Mouse (Mus musculus): Measurements from ENCODE around the gene Fbxo17. TPM values are rescaled to one million over a fixed set of nuclear protein-coding genes. Genes with fewer than 3 reads are reported as not detected.
"Not testable (repeated sequence)": the region's sequence is repeated elsewhere in the genome, so short reads cannot be mapped to it uniquely, and the experiment has no call there.

The Fbxo17 gene
- polyA plus RNA-seq, 1 experiment from 2014 or later, result 3.0 TPM

DNA sequence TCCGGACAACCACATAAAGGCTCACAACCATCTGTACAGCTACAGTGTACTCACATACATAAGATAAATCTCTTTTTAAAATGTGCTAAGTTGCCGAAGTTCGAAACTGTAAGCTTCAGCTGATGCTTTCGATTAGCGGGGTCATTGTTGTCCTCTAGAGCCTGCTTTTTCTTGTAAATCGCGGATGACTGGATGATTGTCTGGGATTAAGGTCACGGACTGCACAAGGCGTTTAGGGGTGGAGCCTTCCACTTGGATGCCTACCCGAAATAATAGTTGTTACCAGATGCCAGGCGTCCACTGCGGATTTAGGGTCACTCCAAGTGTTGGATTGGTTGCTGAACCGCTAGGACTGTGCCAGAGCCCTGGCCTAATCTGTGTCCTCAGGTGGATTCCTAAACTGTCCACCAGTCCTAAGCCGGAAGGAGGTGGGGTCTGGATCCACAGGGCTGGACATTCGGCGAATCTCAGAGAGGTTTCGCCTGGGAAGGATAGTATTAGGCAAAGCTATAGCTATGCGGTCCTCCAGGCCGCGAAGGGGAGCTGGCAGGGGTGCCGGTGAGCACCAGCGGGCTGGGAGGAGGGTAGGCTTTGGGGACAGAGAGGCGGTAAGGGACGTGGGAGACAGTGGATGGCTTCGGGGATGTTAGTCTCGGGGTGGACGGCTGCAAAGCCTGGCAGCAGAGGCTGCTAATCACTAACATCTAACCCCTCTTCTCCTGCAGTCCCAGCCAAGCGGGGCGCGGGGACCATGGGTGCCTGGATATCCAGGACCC, 23.9 kb upstream of the Fbxo17 start, which contains the start of gene Fbxo27:
Gene Fbxo27, plus strand, starts transcription at position 305 of the 776 bp plus-strand sequence.
- Histone ChIP-seq H3K36me3 (ENCODE audit: control insufficient read depth, insufficient read depth, low read length) (no peaks in the 10 kb centered on the region), H3K9ac (ENCODE audit: low read length) (peak within 1 kb of the TSS; percentile 55), H3K4me2 (ENCODE audit: low read length) (peak within 1 kb of the TSS; percentile 90), H3K27ac (ENCODE audit: low read depth, low read length) (no peak within 1 kb of the TSS), H3K4me3 (ENCODE audit: low read depth, low read length) (peak within 1 kb of the TSS; percentile 46), H3K4me1 (ENCODE audit: control insufficient read depth, insufficient read depth, low read length) (peaks cover 7% of the 10 kb centered on the region; the same call in 1 of the 2 replicates), H3K27me3 (replicated peaks; ENCODE audit: control insufficient read depth, insufficient read depth, low read length) (peaks cover 20% of the 10 kb centered on the region; the same call in 1 of the 2 replicates), H3K9me3 (replicated peaks; ENCODE audit: control insufficient read depth, low read length) (no peaks in the 10 kb centered on the region)
- ATAC-seq (peak; percentile 46), DNase-seq (ENCODE audit: low spot score) (peak; percentile 17)
- WGBS, result 16% methylated on average over 29 of the region's 30 CpGs

DNA sequence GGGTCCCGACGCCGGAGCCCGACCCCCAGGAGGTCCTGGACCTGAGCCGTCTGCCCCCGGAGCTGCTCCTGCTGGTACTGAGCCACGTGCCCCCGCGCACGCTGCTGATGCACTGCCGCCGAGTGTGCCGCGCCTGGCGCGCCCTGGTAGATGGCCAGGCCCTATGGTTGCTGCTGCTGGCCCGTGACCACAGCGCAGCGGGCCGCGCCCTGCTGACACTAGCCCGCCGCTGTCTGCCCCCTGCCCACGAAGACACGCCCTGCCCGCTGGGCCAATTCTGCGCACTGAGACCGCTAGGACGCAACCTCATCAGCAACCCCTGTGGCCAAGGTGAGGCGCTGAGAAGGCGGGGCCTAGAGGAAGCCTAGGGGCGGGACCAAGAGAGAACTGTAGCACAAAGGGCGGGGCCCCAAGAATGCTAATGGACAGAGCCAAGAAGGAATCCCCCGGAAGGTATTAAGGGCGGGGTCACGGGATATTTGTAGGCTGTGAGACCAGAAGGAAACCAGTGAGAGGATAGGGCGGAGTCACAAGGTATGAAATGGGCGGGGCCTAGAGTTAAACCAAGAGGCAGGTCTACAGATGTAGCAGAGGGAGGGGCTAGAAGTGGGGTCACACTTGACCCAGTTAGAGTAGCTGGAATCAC, 23.2 kb upstream of the Fbxo17 start:
- Histone ChIP-seq H3K9ac (ENCODE audit: low read length) (peak overlapping the region; percentile 55), H3K4me2 (ENCODE audit: low read length) (peak overlapping the region; percentile 90), H3K4me3 (ENCODE audit: low read depth, low read length) (peak overlapping the region; percentile 46), H3K4me1 (ENCODE audit: control insufficient read depth, insufficient read depth, low read length) (peaks cover 7% of the 10 kb centered on the region; the same call in 1 of the 2 replicates), H3K27ac (ENCODE audit: low read depth, low read length) (no peak overlapping the region), H3K27me3 (replicated peaks; ENCODE audit: control insufficient read depth, insufficient read depth, low read length) (peaks cover 20% of the 10 kb centered on the region; the same call in 1 of the 2 replicates), H3K9me3 (replicated peaks; ENCODE audit: control insufficient read depth, low read length) (no peaks in the 10 kb centered on the region), H3K36me3 (ENCODE audit: control insufficient read depth, insufficient read depth, low read length) (no peaks in the 10 kb centered on the region)
- ATAC-seq (peak; percentile 81), DNase-seq (ENCODE audit: low spot score) (peak; percentile 70)
- under 1% methylated on average over 38 of the region's 38 CpGs for WGBS

GRCm38 (mm10) chr7:28694423-28694822, 22.2 kb upstream of the Fbxo17 start:
- no peak overlapping the region for H3K9ac ChIP-seq (ENCODE audit: low read length)
- H3K4me2 ChIP-seq (ENCODE audit: low read length), result no peak overlapping the region
- H3K36me3 ChIP-seq (ENCODE audit: control insufficient read depth, insufficient read depth, low read length), result no peaks in the 10 kb centered on the region
- peaks cover 20% of the 10 kb centered on the region; the same call in 1 of the 2 replicates for H3K27me3 ChIP-seq (replicated peaks; ENCODE audit: control insufficient read depth, insufficient read depth, low read length)
- peaks cover 7% of the 10 kb centered on the region; the same call in 1 of the 2 replicates for H3K4me1 ChIP-seq (ENCODE audit: control insufficient read depth, insufficient read depth, low read length)
- no peak overlapping the region for H3K27ac ChIP-seq (ENCODE audit: low read depth, low read length)
- H3K4me3 ChIP-seq (ENCODE audit: low read depth, low read length), result no peak overlapping the region
- H3K9me3 ChIP-seq (replicated peaks; ENCODE audit: control insufficient read depth, low read length), result no peaks in the 10 kb centered on the region
- WGBS, result 4% methylated on average over 14 of the region's 14 CpGs
- ATAC-seq (no peak), DNase-seq (ENCODE audit: low spot score) (no peak)

DNA sequence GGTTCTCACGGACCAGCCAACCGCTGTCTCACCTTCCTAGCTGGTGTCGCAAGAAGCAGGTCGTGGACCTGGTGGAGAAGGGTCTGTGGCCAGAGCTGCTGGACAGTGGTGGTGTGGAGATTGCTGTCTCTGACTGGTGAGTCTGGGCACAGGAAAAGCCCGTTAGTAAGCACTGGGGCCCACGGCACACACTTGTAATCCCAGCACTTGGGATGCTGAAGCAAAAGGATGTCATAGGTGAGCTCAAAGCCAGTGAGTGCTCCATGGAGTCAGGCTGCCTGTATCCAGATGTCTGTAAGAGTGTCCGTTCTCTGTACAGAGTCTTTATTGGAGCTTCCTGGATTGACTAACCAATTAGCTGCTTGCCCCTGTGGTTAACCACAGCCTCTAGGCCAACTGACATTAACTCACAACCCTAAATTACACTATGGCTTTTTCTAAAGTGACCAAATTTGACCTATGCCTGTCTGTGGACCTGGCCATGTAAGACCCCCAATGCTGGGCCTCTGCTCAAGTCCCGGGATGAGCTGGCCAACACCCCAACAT, 21.6 kb upstream of the Fbxo17 start:
- ATAC-seq, result no peak
- no peak overlapping the region for H3K27ac ChIP-seq (ENCODE audit: low read depth, low read length)
- DNase-seq (ENCODE audit: low spot score), result no peak

GRCm38 (mm10) chr7:28697277-28697676, 19.3 kb upstream of the Fbxo17 start:
- Histone ChIP-seq H3K4me1 (ENCODE audit: control insufficient read depth, insufficient read depth, low read length) (peaks cover 7% of the 10 kb centered on the region; the same call in 1 of the 2 replicates), H3K9me3 (replicated peaks; ENCODE audit: control insufficient read depth, low read length) (no peaks in the 10 kb centered on the region), H3K27ac (ENCODE audit: low read depth, low read length) (no peak overlapping the region), H3K9ac (ENCODE audit: low read length) (no peak overlapping the region), H3K4me3 (ENCODE audit: low read depth, low read length) (no peak overlapping the region), H3K27me3 (replicated peaks; ENCODE audit: control insufficient read depth, insufficient read depth, low read length) (peaks cover 20% of the 10 kb centered on the region; the same call in 1 of the 2 replicates), H3K36me3 (ENCODE audit: control insufficient read depth, insufficient read depth, low read length) (no peaks in the 10 kb centered on the region), H3K4me2 (ENCODE audit: low read length) (no peak overlapping the region)
- DNase-seq (ENCODE audit: low spot score) (no peak), ATAC-seq (no peak)
- WGBS, result 92% methylated on average over 11 of the region's 11 CpGs

More for the DNA sequence above, 21.6 kb upstream of the Fbxo17 start:
- H3K27me3 ChIP-seq (replicated peaks; ENCODE audit: control insufficient read depth, insufficient read depth, low read length), result peaks cover 20% of the 10 kb centered on the region; the same call in 1 of the 2 replicates
- 50% methylated on average over 8 of the region's 8 CpGs for WGBS
- H3K36me3 ChIP-seq (ENCODE audit: control insufficient read depth, insufficient read depth, low read length), result no peaks in the 10 kb centered on the region
- H3K4me3 ChIP-seq (ENCODE audit: low read depth, low read length), result no peak overlapping the region
- no peak overlapping the region for H3K4me2 ChIP-seq (ENCODE audit: low read length)
- peaks cover 7% of the 10 kb centered on the region; the same call in 1 of the 2 replicates for H3K4me1 ChIP-seq (ENCODE audit: control insufficient read depth, insufficient read depth, low read length)
- no peaks in the 10 kb centered on the region for H3K9me3 ChIP-seq (replicated peaks; ENCODE audit: control insufficient read depth, low read length)
- H3K9ac ChIP-seq (ENCODE audit: low read length), result no peak overlapping the region

DNA sequence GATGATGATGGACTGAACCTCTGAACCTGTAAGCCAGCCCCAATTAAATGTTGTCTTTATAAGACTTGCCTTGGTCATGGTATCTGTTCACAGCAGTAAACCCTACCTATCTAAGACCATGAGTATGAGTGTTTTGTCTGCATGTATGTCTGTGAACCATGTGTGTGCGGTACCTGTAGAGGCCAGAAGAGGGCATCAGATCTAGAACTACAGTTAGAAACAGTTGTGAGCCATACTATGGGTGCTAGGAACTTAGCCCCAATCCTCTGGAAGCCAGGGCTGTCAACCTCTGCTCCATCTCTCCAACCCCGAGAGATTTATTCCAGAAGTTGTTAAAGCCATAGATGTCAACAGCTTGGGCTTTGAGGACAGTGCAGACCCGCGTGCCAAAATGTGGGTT, 16.3 kb upstream of the Fbxo17 start:
- H3K4me3 ChIP-seq (ENCODE audit: low read depth, low read length), result no peak overlapping the region
- no peaks in the 10 kb centered on the region for H3K4me1 ChIP-seq (ENCODE audit: control insufficient read depth, insufficient read depth, low read length)
- H3K9ac ChIP-seq (ENCODE audit: low read length), result no peak overlapping the region
- no peaks in the 10 kb centered on the region for H3K36me3 ChIP-seq (ENCODE audit: control insufficient read depth, insufficient read depth, low read length)
- DNase-seq (ENCODE audit: low spot score) (no peak), ATAC-seq (no peak)
- H3K9me3 ChIP-seq (replicated peaks; ENCODE audit: control insufficient read depth, low read length), result no peaks in the 10 kb centered on the region
- no peak overlapping the region for H3K4me2 ChIP-seq (ENCODE audit: low read length)
- H3K27ac ChIP-seq (ENCODE audit: low read depth, low read length), result no peak overlapping the region
- WGBS, result 96% methylated on average over 4 of the region's 4 CpGs
- no peaks in the 10 kb centered on the region for H3K27me3 ChIP-seq (replicated peaks; ENCODE audit: control insufficient read depth, insufficient read depth, low read length)

DNA sequence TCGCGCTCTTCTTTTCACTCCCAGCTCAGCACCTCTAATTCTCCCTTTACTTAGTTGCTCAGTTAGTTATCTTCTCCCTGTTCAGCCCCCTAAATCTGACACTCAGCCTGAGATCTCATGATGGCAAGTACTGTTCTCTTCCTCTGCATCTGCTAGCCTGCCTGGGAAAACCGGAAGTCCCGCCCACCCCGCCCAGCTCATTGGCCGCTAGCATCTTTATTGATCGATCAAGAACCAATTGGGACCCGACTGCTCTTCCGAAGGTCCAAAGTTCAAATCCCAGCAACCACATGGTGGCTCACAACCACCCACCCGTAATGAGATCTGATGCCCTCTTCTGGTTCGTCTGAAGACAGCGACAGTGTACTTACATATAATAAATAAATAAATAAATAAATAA, 15.3 kb upstream of the Fbxo17 start:
- WGBS, result 96% methylated on average over 12 of the region's 12 CpGs
- H3K9ac ChIP-seq (ENCODE audit: low read length); H3K9me3 ChIP-seq (replicated peaks; ENCODE audit: control insufficient read depth, low read length): not testable (repeated sequence)

GRCm38 (mm10) chr7:28702601-28703143, 13.9 kb upstream of the Fbxo17 start:
- H3K4me3 ChIP-seq (ENCODE audit: low read depth, low read length), result no peak overlapping the region
- ATAC-seq, result no peak
- no peaks in the 10 kb centered on the region for H3K27me3 ChIP-seq (replicated peaks; ENCODE audit: control insufficient read depth, insufficient read depth, low read length)
- 82% methylated on average over 9 of the region's 9 CpGs for WGBS
- H3K4me2 ChIP-seq (ENCODE audit: low read length), result no peak overlapping the region
- H3K36me3 ChIP-seq (ENCODE audit: control insufficient read depth, insufficient read depth, low read length), result no peaks in the 10 kb centered on the region
- DNase-seq (ENCODE audit: low spot score), result no peak
- H3K9me3 ChIP-seq (replicated peaks; ENCODE audit: control insufficient read depth, low read length), result no peaks in the 10 kb centered on the region
- no peak overlapping the region for H3K27ac ChIP-seq (ENCODE audit: low read depth, low read length)
- H3K9ac ChIP-seq (ENCODE audit: low read length), result no peak overlapping the region
- H3K4me1 ChIP-seq (ENCODE audit: control insufficient read depth, insufficient read depth, low read length), result no peaks in the 10 kb centered on the region

More for the DNA sequence above, 15.3 kb upstream of the Fbxo17 start:
- not testable (repeated sequence) for H3K27ac ChIP-seq (ENCODE audit: low read depth, low read length); H3K4me1 ChIP-seq (ENCODE audit: control insufficient read depth, insufficient read depth, low read length); H3K36me3 ChIP-seq (ENCODE audit: control insufficient read depth, insufficient read depth, low read length); H3K4me2 ChIP-seq (ENCODE audit: low read length); H3K4me3 ChIP-seq (ENCODE audit: low read depth, low read length); H3K27me3 ChIP-seq (replicated peaks; ENCODE audit: control insufficient read depth, insufficient read depth, low read length); DNase-seq (ENCODE audit: low spot score); ATAC-seq
